In genomic region chr9:61946623-61947401, GRCm38 (mm10) we compare ENCODE assay signal across 7 mouse cellular contexts. TPM values are rescaled to one million over a fixed set of nuclear protein-coding genes. Genes with fewer than 3 reads are reported as not detected.
DNase-seq lines count a peak whose midpoint lies in the region; ATAC-seq lines count a peak whose summit lies in the region.

Gene Kif23, minus strand, starts transcription at chr9:61946774.

- peak within 1 kb of the TSS; percentile 95 for H3K27ac ChIP-seq in embryonic facial prominence, embryonic 10.5 days (replicated peaks)
- peak within 1 kb of the TSS; percentile 95 for H3K27ac ChIP-seq in limb, embryonic 10.5 days
- peak within 1 kb of the TSS; percentile 69 for H3K27ac ChIP-seq in midbrain, embryonic 13.5 days

- WGBS in embryonic facial prominence, embryonic 10.5 days = under 1% methylated on average over 44 of the region's 44 CpGs
- WGBS in limb, embryonic 10.5 days = under 1% methylated on average over 44 of the region's 44 CpGs
- under 1% methylated on average over 44 of the region's 44 CpGs for WGBS in midbrain, embryonic 13.5 days

- H3K4me3 ChIP-seq in embryonic facial prominence, embryonic 10.5 days = peak within 1 kb of the TSS; percentile 77
- H3K4me3 ChIP-seq in limb, embryonic 10.5 days = peak within 1 kb of the TSS; percentile 94
- H3K4me3 ChIP-seq in midbrain, embryonic 13.5 days (replicated peaks) = peak within 1 kb of the TSS; percentile 72

- ATAC-seq in granulocyte monocyte progenitor cell, adult 5-6 weeks (replicated peaks; ENCODE audit: poor library complexity, severe bottlenecking) = peak; percentile 87
- peak; percentile 92 for ATAC-seq in midbrain, embryonic 13.5 days

- peak within 1 kb of the TSS; percentile 99 for H3K4me2 ChIP-seq in midbrain, embryonic 13.5 days (replicated peaks)

- H3K36me3 ChIP-seq in embryonic facial prominence, embryonic 10.5 days (replicated peaks) = peaks cover 33% of the 10 kb centered on the region
- H3K36me3 ChIP-seq in limb, embryonic 10.5 days = peaks cover 28% of the 10 kb centered on the region
- H3K36me3 ChIP-seq in midbrain, embryonic 13.5 days = no peaks in the 10 kb centered on the region

- peaks cover 37% of the 10 kb centered on the region for H3K4me1 ChIP-seq in embryonic facial prominence, embryonic 10.5 days
- H3K4me1 ChIP-seq in limb, embryonic 10.5 days = peaks cover 24% of the 10 kb centered on the region
- peaks cover 22% of the 10 kb centered on the region for H3K4me1 ChIP-seq in midbrain, embryonic 13.5 days (replicated peaks)

- no peaks in the 10 kb centered on the region for H3K27me3 ChIP-seq in embryonic facial prominence, embryonic 10.5 days (replicated peaks; ENCODE audit: low read depth, poor library complexity, severe bottlenecking)
- H3K27me3 ChIP-seq in limb, embryonic 10.5 days (ENCODE audit: low read depth, poor library complexity, severe bottlenecking) = no peaks in the 10 kb centered on the region
- H3K27me3 ChIP-seq in midbrain, embryonic 13.5 days = no peaks in the 10 kb centered on the region

- H3K9ac ChIP-seq in midbrain, embryonic 13.5 days (replicated peaks) = peak within 1 kb of the TSS; percentile 78

- no peaks in the 10 kb centered on the region for H3K9me3 ChIP-seq in embryonic facial prominence, embryonic 10.5 days
- no peaks in the 10 kb centered on the region for H3K9me3 ChIP-seq in limb, embryonic 10.5 days (replicated peaks)
- no peaks in the 10 kb centered on the region for H3K9me3 ChIP-seq in midbrain, embryonic 13.5 days

- peak; percentile 99 for DNase-seq in adrenal gland, postnatal 10 days
- DNase-seq in embryonic facial prominence, embryonic 10.5 days (ENCODE audit: low spot score) = peak; percentile 100
- peak; percentile 94 for DNase-seq in kidney, adult 11 months
- DNase-seq in limb, embryonic 10.5 days (ENCODE audit: low spot score) = peak; percentile 99
- DNase-seq in spleen, adult 12 weeks (ENCODE audit: low spot score) = peak; percentile 98

RNA-seq across cellular contexts. Expression of gene Kif23, which starts in this region (rescaled TPM):
- total RNA-seq in adrenal gland, postnatal 10 days (2021) = 10 to 100 TPM; 21.5 to 38.3 TPM
- 112 and 118 TPM in 2 replicates for polyA plus RNA-seq in embryonic facial prominence, embryonic 10.5 days (2016; fragmentation: Nextera tagmentation; extraction: Ambion mirVana)
- total RNA-seq in granulocyte monocyte progenitor cell, adult 5-6 weeks (2014; fragmentation: Nextera tagmentation) = 32.7 and 46.7 TPM in 2 replicates
- total RNA-seq in granulocyte monocyte progenitor cell, adult 5-6 weeks (2017) = 146 and 173 TPM in 2 replicates
- 102 and 117 TPM in 2 replicates for polyA plus RNA-seq in limb, embryonic 10.5 days (2016; fragmentation: Nextera tagmentation; extraction: Ambion mirVana)
- polyA plus RNA-seq in midbrain, embryonic 13.5 days (2015; fragmentation: Nextera tagmentation; extraction: Ambion mirVana) = 36.8 and 40.1 TPM in 2 replicates

Comparison
In these comparisons a context has a peak if more than half of its experiments do, and no peak if none do; other contexts are left out.
1. Peak in every context shown above with its lines: DNase-seq, ATAC-seq, H3K4me3 ChIP-seq and H3K27ac ChIP-seq.